17 mouse cellular contexts compared by ENCODE assay signal in genomic region chr16:91357526-91357900, GRCm38 (mm10). TPM values are rescaled to one million over a fixed set of nuclear protein-coding genes. Genes with fewer than 3 reads are reported as not detected.
A peak's percentile ranks its signal among the peaks of the same experiment; 100 is the strongest.
DNase-seq lines count a peak whose midpoint lies in the region.
"Had no signal": no experiment of that assay in that cellular context is flagged by ENCODE, and none has a peak within 500 bp of the region (broad histone marks: within the 10 kb centered on the region; RNA-seq: fewer than 3 reads in every experiment).

No protein-coding gene starts in this region.

- peak; percentile 83 to 94 for DNase-seq in adrenal gland, adult (ENCODE audit: inconsistent age in 2 of 2, low spot score in 1 of 2)
- DNase-seq in adrenal gland, postnatal 4 days (ENCODE audit: low spot score in 2 of 2), result no peak
- peak; percentile 39 for DNase-seq in kidney, postnatal 14 days
- no peak for DNase-seq in kidney, postnatal 36 days
- DNase-seq in testis, postnatal 10 days (ENCODE audit: low spot score), result peak; percentile 38
- no peak for DNase-seq in testis, postnatal 14 days (ENCODE audit: low spot score)
- DNase-seq in yolk sac, embryonic 10.5 days (ENCODE audit: low spot score), result peak; percentile 32
- DNase-seq in layer of hippocampus, postnatal 14 days (ENCODE audit: low spot score in 2 of 2), result no peak
- DNase-seq: cerebellum, adult 9-10 months; heart, postnatal 14 days; kidney, adult 18-20 months; lung, embryonic 14.5 days; midbrain, embryonic 14.5 days had no signal

RNA-seq across cellular contexts. Expression of gene Ifnar2, which starts 15.1 kb away (rescaled TPM):
- total RNA-seq in adrenal gland, postnatal 4 days (2021), result 10 to 100 TPM; 68.7 to 72.6 TPM
- total RNA-seq in layer of hippocampus, postnatal 14 days (2021), result 10 to 100 TPM; 21.0 to 22.8 TPM

RNA-seq across cellular contexts. Expression of gene Gm21970, which starts 34.0 kb away (rescaled TPM):
- under 1 TPM in 1 of 2 experiments, not detected in 1; 0.59 TPM for total RNA-seq in adrenal gland, postnatal 4 days (2021)
- total RNA-seq in layer of hippocampus, postnatal 14 days (2021), result not detected
- total RNA-seq: common myeloid progenitor, adult 5-6 weeks; heart, postnatal 14 days; left cerebral cortex, adult 18-20 months; left cerebral cortex, postnatal 25 days; megakaryocyte-erythroid progenitor cell, adult 5-6 weeks had no signal

RNA-seq across cellular contexts. Expression of gene Il10rb, which starts 48.5 kb away (rescaled TPM):
- 100 to 1,000 TPM; 115 to 126 TPM for total RNA-seq in adrenal gland, postnatal 4 days (2021)
- total RNA-seq in layer of hippocampus, postnatal 14 days (2021), result 10 to 100 TPM in 1 of 2 experiments, 1 to 10 TPM in 1; 7.1 to 10.3 TPM

Comparison
In these comparisons a context has a peak if more than half of its experiments do, and no peak if none do; other contexts are left out.
1. DNase-seq: peak in adrenal gland, adult (2 of 2), kidney, postnatal 14 days (single experiment), testis, postnatal 10 days (single experiment) and yolk sac, embryonic 10.5 days (single experiment); none in adrenal gland, postnatal 4 days (0 of 2), kidney, postnatal 36 days (0 of 2), testis, postnatal 14 days (single experiment) and layer of hippocampus, postnatal 14 days (0 of 2).
2. RNA of gene Il10rb, which starts 48.5 kb away (total RNA-seq): 115 to 126 TPM in adrenal gland, postnatal 4 days; 7.1 to 10.3 TPM in layer of hippocampus, postnatal 14 days; every median in the first group is over 10 times any median in the second.